Mouse (Mus musculus): ENCODE measurements around the gene Sipa1l1.

DNA sequence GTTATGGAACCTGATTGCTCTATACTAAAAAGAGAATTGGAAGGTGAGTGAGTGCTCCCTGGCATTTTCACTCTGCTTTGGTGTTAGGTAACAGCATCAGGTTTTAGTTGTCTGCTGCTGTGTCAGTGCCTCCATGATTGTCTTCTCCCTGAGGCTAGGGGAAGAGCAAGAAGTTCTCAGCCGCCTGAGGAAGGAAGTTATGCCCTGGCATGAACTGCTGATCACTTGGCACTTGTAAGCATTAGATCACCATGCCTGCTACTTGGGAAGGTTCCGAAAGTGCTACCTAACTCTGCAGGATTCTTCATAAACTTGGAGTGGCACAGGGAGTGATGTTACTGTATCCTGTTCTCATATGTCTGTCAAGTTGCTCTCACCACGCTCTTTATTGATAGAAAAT is 25.8 kb downstream of the Sipa1l1 start:
- TF ChIP-seq CTCF (IDR thresholded peaks at IDR 0.05; ENCODE audit: low read depth) (no peak), EP300 (IDR thresholded peaks at IDR 0.05; ENCODE audit: low read depth) (no peak)
